Mouse (Mus musculus): Measurements from ENCODE around the gene Zfp335.

Gene Zfp335

DNA sequence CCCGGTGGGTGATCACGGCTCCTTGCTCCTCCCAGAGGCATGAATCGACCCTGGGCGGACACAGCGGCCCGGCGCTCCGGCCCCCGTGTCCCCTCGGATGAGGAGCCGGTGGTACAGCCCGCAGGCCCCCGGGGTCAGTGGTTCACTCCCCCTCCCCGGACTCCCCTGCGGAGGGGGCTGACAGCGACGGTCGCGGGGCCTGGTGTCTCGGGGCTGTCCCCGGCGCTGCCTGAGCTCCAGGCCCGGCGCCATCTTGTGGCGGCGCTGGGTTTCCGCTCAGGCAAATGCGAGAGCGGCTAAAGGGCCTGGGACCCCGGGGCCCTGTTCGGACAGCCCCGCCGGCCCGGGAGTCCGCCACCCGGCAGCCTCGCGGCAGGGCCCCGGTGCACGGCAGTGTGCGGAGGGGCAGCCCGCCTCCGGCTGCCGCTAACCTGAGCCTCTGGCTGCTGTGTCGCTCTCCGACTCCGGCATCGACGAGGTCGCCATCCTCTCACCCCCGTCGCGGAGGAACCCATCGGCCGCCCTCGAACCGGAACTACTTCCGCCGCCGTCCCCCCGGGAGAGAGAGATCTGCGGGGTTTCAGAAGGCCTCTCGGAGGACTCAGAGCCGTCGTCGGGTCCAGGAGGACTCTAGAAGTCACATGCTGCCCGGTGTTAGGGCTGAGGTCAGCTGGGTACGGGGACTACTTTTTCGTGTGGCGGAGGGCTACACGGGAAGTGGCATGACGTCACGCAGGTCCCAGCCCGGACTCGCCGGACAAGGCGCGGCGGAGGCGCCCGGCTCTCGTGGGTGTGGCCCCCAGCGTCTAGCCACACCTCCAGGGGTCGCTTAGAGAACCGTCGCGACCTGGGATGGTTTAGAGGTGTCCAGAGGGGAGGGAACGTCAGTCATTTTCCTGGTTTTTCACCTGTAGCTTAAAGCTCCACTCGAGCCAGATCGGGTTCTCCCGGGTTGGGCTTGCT lies at the start of gene Zfp335:
Gene Zfp335, minus strand, starts transcription at position 672 of the 963 bp plus-strand sequence.
- DNase-seq (ENCODE audit: low spot score) = peak; percentile 93

DNA sequence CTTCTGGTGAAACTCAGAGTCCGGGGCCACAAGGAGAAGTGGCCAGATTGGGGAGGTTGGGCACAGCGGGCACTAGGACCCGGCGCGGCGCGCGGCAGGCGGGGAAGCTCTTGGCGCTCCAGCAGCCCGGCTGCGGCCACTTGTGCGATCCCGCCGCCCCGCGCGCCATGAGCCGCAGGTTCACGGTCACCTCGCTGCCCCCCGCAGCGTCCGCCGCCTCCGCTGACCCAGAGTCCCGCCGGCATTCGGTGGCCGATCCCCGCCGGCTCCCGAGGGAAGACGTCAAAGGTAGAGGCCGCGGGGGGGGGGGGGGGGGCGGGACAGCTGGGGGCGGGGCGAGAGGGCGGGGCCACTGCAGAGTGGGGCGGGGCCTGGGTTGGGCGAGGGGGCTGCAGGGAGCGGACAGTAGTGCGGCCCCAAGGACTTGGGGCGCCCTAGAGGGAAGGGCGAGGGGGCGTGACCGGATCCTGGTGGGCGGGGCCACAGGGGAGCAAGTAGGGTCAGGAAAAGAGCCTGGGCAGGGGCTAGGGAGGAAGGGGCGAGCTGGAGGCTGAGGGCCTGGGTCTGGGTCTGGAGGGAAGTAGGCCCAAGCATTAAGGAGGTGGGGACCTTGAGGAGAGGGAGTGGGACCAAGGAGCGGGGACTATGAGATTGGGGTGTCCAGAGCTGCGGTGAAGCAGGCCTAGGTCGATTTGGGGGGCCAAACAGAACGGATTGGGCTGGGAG lies 49.3 kb upstream of the Zfp335 start, which contains the start of gene Slc12a5:
Gene Slc12a5, plus strand, starts transcription at position 87 of the 726 bp plus-strand sequence.
- DNase-seq (ENCODE audit: low spot score) = peak; percentile 58

DNA sequence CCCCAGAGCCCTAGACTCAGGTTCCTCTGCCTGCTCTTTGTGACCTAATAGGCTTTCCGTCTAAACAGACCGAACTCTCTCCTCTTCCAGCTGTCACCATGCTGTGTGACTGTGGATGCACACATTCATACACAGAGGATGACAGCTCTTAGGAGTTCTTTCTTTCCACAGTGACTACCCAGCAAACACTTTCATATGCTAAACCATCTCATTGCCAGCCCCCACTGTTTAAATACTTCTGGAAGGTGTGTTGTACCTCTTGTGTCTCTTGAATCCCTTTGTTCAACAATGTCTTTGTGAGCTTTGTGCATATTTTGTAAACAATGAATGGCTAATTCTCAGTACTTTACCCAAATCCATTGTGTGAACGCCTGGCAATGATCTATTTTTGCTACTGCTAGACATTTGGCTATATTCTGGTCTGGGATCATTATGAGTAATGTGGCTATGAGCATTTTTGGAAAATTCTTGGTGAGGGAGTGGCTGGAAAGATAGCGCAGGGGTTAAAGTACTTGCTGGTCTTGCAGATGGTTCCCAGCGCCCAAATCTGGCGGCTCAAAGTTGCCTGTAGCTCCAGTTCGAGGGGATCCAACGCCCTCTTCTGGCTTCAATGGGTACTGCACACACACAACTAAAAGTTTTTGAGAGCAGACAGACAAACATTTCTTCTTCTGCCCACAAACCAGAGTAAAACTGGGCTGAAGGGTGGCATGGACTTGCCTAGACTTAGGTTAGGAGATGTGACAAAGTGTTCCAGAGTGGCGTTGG lies 46.2 kb upstream of the Zfp335 start:
- no peak for DNase-seq (ENCODE audit: low spot score)

DNA sequence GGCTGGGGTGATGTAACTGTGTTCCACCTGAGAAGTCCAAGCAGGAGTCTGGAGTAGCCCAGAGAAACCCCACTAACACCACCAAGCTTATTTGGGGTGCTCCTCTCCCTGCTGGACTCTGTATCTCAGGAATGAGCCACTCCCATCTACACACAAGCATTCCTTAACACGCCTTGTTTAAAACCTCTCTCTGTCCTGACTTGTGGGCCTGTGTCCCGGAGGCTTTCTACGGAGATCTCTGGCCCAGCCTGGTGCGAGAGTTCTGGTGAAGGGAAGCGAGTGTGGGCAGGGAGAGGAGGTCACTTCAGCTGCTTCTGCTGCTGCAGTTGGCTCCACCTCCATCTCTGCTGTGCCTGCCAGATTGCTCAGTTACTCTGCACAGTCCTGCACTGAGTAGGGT lies 44.6 kb upstream of the Zfp335 start:
- no peak for DNase-seq (ENCODE audit: low spot score)

DNA sequence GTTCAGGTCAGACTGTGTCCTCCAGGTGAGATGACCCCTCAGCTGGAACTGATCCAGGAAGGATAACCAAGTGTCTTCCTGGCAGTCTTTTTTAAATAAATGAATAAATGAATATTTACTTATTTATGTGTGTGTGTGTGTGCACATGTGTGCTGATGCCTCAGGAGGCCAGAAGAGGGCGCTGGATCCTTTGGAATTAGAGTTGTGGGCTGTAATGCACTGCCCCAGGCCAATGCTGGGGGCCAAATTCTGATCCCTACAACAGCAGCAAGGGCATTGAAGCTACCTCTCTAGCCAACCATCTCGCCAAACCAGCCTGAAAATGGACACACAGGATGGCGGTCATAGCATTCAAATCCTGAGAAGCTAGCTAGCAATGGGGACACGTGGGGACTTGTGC lies 44.2 kb upstream of the Zfp335 start:
- DNase-seq (ENCODE audit: low spot score) = no peak

DNA sequence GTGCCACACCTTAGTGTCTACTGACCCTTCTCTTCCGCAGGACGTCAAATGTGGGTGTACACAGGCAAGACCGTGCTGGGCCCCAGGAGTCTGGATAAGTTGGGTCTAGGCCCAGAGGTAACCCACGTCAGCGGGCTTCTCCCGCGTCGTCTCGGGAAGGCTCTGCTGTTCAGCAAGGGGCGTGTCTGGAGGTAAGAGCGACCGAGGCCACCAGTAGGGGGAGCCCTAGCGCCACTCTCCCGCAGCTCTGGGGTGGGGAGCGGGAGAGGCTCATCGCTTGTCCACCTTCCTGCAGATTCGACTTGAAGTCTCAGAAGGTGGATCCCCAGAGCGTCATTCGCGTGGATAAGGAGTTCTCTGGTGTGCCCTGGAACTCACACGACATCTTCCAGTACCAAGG lies 41.7 kb upstream of the Zfp335 start:
- DNase-seq (ENCODE audit: low spot score) = peak; percentile 78

DNA sequence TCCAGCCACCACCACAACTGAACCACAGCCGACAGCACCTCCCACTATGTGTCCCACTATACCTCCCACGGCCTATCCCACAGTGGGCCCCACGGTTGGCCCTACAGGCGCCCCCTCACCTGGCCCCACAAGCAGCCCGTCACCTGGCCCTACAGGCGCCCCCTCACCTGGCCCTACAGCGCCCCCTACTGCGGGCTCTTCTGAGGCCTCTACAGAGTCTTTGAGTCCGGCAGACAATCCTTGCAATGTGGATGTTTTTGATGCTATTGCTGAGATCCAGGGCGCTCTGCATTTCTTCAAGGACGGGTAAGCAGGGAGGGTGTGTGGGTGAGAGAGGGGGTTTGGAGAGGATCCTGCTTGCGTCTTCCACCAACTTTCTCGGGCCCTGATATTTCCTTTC lies 40.9 kb upstream of the Zfp335 start:
- no peak for DNase-seq (ENCODE audit: low spot score)

DNA sequence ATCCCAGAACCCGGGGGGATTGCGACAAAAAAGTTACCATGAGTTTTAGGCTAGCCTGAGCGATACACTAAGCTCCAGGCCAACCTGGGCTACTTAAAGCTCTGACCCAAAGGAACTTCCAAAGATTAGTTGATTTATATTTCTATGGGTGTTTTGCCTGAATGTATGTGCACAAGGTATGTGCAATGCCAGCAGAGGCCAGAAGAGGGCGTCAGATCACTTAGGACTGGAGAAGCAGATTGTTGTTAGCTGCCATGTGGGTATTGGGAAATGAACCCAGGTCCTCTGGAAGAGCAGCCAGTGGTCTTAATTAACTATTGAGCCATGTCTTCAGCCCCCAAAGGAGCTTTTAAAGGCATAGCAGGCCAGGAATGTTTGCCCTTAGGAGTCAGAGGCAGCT lies 40.2 kb upstream of the Zfp335 start:
- DNase-seq (ENCODE audit: low spot score) = no peak

DNA sequence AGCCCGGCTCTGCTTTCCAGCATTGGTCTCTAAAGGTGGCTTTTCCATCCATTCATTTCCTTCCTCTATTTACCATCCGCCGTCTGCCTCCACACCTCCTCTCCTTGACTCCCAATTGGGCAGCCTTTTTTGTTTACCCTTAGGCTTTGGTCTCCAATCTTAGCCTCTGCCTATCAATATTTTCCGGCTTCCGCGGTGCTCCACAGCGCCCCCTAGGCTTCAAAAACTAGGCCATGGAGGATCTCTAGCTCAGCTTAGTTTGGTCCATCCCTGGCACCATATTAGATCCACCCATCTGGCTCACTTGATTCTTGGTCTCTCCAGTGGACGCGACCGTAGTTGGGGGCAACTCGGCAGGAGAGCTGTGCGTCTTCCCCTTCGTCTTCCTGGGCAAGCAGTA lies 38.9 kb upstream of the Zfp335 start:
- no peak for DNase-seq (ENCODE audit: low spot score)

DNA sequence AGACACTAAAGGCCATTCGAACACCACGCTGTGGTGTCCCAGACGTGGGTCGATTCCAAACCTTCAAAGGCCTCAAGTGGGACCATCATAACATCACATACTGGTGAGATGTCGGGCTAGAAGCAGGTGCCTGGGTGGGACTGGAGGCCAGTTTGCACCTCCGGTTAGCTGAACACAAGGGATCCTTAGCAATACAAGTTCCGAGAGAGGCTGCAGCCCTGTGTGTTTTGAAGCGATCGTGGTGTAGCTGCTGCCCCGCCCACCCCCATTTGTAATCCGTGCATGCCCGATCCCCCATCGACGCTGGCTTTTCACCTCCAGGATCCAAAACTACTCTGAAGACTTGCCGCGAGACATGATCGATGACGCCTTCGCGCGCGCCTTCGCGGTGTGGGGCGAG lies 37.4 kb upstream of the Zfp335 start:
- no peak for DNase-seq (ENCODE audit: low spot score)

DNA sequence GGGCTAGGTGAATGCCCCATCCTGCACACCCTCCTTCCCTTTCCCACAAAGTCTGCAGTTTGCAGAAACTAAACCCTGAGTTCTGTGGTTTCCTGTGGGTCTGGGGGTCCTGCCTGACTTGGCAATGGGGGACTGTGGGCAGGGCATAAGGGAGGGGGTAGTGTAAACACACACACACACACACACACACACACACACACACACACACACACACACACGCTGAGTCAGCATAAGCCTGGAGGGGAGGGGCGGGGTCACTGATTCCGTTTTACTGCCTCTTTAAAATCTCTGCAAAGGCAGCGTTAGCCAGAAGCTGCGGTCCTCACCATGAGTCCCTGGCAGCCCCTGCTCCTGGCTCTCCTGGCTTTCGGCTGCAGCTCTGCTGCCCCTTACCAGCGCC lies 36.4 kb upstream of the Zfp335 start:
- no peak for DNase-seq (ENCODE audit: low spot score)

DNA sequence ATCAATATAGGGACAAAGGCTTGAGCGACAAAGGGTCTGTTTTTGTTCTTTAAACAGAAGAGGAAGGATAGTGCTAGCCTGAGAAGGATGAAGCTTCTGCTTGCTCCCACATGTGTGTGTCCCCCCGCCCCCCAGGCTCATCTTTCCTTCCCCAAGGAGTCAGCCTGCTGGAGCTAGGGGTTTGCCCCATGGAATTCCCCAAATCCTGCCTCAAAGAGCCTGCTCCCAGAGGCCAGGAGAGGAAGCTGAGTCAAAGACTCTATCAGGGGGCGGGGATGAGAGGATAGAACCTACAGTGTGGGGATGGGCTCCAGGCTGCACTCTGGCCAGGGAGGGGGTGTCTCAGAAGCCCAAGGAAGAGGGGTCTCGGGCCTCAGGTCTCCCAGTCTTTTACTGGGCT lies 35.9 kb upstream of the Zfp335 start:
- no peak for DNase-seq (ENCODE audit: low spot score)

DNA sequence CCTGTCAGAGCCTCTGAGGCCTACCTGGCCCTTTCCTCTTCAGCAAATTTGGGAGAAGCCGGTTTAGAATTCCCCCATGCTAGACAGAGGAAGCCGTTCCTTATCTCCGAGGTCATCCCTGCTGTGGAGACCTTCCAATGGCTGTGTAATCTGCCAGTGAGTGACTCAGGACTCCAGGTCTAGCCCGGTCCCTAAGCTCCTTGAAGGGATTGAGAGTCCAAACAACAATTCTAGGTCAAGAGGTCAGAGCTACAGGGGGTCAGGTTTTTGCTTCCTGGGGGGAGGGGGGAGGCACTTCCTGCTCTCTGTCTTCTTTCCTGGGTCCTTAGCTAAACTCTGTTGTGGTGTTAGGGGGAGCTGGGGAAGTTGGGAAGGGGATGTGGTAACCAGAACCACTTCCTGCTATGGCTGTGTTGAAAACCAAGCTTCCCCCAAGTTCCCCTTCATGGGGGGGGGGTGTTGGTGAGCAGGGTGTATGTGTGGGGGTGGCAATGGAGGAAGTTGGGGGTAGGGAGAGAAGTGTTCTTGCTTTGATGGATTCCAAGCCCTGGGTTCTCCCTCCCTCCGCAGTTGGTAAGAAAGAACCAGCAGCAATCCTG lies 31.2 kb upstream of the Zfp335 start:
- DNase-seq (ENCODE audit: low spot score) = no peak

DNA sequence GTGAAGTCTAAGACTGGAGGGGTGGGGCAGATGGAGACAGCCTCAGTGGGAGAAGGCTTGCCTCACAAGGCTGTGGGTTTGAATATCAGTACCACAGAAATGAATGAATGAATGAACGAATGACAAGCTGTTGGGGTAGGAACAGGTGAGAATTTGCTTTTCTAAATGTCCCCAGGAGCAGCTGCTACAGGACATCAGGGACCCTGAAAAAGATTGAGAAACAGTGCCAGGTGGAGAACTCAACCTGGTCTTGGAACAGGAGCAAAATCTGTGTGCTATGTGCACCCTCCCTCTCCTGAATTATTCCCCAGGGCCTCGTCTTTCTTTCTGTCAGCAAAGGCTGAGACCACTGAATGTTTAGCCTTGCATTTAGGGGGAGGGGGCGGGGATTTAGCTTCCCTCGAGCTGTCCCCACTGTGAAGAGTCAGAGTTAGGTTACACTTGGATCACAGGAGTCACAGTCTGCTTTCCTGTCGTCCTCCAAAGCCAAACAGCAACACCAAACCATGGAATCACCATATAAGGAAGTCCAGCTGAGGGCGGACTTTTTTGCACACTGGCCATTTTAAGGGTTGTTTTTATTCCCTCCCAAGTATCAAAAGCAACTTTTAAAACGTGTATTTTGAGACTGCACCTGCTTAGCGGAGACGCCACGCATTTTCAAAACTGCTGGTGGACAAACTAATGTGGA lies 28.7 kb upstream of the Zfp335 start, which contains the start of gene Mmp9:
Gene Mmp9, plus strand, starts transcription at position 641 of the 691 bp plus-strand sequence.
- DNase-seq (ENCODE audit: low spot score) = no peak

DNA sequence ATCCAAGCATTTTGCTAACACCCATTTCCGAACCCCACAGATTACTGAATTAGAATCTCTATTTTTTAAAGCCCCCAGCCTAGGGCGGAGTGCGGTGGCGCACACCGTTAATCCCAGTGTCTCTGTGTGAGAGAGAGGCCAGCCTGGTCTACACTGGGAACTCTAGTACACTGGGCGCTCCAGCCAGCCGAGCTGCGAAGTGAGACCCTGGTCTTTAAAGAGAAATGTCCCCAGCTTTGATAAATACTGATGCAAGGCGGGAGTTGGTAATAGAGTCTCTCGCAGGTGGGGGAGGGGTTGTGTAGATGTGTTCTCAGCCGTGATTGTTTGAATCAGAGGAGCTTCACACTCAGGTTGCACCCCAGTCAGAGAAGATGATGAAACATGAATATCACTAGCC lies 27.5 kb upstream of the Zfp335 start:
- no peak for DNase-seq (ENCODE audit: low spot score)

DNA sequence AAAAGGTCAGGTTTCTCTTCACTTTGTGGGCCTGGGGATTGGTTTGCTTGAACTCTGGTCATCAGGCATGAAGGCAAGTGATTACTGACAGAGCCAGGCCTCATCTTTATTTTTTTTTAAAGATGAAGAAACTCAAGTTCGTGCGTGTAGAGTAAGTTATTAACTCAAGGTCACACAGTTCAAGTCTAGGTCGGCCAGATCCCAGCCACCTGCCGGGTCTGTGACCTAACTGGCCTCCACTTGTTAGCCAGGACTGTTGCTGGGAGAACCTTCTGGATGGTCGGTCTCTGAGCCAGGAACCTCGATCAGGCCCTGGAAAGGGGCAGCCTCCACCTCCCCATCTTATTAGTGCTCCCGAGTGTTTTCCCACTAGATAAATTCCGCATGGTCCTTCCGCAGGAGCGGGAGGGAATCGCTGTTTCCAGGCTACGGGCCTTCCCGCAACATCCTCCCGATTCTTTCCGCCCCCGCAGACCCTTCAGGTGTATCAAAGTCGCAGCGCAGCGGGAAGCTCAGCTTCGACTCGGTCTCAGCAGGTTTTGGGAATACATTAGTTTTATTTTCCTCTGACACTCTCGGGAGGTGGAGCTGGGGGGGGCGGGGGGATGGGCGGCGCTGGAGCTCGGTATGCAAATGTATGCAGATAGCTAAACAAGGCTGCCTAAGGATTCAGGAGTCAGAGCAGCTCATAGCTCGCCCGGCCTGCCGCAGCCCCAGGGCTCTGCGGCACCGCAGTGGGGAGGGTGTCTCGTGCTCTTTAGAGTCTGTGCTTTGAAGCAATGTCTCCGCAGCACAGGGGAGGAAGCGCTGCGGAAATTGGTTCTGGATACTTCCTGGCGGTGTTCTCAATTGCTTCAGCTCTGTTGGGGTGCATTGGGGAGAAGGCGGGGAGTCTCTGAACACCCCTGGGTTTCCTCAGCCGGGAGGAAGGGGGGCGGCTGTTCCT lies 26.9 kb upstream of the Zfp335 start:
- no peak for DNase-seq (ENCODE audit: low spot score)

DNA sequence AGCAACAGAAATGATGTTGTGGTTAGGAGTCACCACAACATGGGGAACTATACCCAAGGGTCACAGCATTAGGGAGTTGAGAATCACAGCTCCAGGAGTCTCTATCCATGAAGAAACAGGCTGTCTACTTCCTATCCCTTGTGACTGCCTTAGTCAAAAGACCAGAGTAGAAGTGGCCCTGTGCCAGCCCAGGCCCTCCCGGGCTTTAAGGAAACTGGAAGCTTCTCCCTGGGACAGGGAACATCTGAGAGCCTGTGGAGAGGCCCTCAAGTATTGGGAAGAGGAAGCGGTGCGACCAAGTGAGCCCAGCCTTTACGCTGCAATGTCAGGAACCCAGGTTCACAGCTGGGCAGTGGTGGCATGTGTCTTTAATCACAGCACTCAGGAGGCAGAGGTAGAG lies 24.4 kb upstream of the Zfp335 start:
- DNase-seq (ENCODE audit: low spot score) = no peak

DNA sequence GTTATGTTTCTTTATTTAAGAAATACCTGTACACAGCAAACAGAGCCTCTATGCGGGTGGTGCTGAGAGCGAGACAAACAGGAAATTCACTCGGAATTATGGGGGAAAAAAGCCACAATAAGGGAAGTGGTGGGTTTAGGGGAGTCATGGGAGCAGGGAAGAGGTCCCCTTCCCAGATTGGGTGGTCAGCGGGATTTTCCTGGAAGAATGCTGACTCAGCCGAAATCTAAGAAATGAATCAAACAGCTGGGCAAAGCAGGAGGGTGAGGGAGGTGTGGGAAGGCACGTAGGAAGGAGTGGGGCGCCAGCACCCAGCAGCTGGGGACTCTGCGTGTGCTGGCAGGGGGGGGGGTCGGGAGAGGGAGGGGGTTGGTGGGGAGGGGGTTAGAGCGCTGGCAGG lies 22.0 kb upstream of the Zfp335 start:
- no peak for DNase-seq (ENCODE audit: low spot score)

DNA sequence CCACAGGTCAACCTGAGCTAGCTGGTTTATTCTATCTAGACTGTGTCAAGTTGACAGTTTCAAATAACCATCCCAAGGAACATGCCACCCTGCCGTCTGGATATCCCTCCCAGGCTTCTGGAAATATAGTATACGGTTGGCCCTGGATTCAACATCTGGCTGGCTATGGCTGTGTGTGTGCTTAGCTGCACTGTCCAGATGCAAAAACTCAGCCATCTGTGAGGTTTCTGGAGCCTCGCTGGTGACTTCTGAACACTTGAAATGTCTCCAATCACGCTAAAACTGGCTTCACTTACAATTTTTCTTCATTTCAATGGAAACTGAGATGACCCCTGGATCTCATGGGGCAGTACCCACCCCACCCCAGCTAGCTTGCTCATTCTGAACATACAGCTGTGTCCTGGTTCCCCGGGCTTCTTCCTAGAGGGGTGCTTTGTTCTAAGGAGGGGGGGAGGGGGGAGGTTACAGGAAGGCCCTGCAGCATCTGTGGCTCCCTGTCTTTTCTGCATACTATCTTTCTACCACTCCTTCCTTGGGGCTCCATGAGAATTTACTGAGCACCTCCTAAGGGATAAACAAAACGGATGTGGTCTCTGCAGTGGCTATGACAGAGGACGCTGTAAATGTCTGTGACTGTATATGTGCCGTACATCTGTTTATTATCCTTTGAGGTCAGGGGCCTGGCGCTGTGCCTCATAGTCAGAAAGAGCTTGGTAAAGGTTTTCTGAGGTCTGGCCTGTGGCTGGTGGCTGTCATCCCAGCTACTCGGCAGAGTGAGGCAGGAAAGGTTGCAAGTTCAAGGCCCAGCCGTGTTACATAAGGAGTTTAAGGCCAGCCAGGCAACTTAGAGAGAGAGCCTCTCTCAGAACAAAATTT lies 19.4 kb upstream of the Zfp335 start:
- no peak for DNase-seq (ENCODE audit: low spot score)

All from urinary bladder, postnatal 14 days (tissue).